ENCODE assay signal across 9 mouse cellular contexts in genomic region chrX:71663374-71663773, GRCm38 (mm10). TPM values are rescaled to one million over a fixed set of nuclear protein-coding genes. Genes with fewer than 3 reads are reported as not detected.
A peak's percentile ranks its signal among the peaks of the same experiment; 100 is the strongest.
DNase-seq lines count a peak whose midpoint lies in the region; ATAC-seq and TF ChIP-seq lines count a peak whose summit lies in the region.
"Had no signal": no experiment of that assay in that cellular context is flagged by ENCODE, and none has a peak within 500 bp of the region (broad histone marks: within the 10 kb centered on the region; RNA-seq: fewer than 3 reads in every experiment).

Gene Gpr50, plus strand, starts transcription at chrX:71663667.

- H3K4me3 ChIP-seq in liver, embryonic 11.5 days (ENCODE audit: low read depth, low read length): peak within 1 kb of the TSS; percentile 36
- peak within 1 kb of the TSS; percentile 44 for H3K4me3 ChIP-seq in embryonic facial prominence, embryonic 14.5 days (ENCODE audit: low read depth, low read length)
- H3K4me3 ChIP-seq in limb, embryonic 12.5 days (replicated peaks): peak within 1 kb of the TSS; percentile 45
- H3K4me3 ChIP-seq in small intestine, adult 2 months (ENCODE audit: low read depth, low read length): peak within 1 kb of the TSS; percentile 31
- H3K4me3 ChIP-seq: myocyte had no signal

- TF ChIP-seq POLR2A in small intestine, adult 2 months (IDR thresholded peaks at IDR 0.05; ENCODE audit: low read depth, low read length): no peak

- DNase-seq in liver, embryonic 11.5 days (ENCODE audit: low spot score): no peak
- no peak for DNase-seq in liver
- DNase-seq in embryonic facial prominence, embryonic 14.5 days (ENCODE audit: low spot score): no peak
- no peak for DNase-seq in MN1 (ENCODE audit: low spot score)
- DNase-seq in thymus, postnatal 25 days: no peak
- no peak for DNase-seq in cerebellum, adult 9-10 months

- no peaks in the 10 kb centered on the region for H3K36me3 ChIP-seq in liver, embryonic 11.5 days (ENCODE audit: control insufficient read depth, insufficient read depth, low read length)
- no peaks in the 10 kb centered on the region for H3K36me3 ChIP-seq in embryonic facial prominence, embryonic 14.5 days (ENCODE audit: control insufficient read depth, insufficient read depth, low read length)
- H3K36me3 ChIP-seq in limb, embryonic 12.5 days: no peaks in the 10 kb centered on the region
- no peaks in the 10 kb centered on the region for H3K36me3 ChIP-seq in small intestine, adult 2 months (ENCODE audit: control insufficient read depth, insufficient read depth, low read length)

- H3K9me3 ChIP-seq in liver, embryonic 11.5 days (ENCODE audit: control insufficient read depth, low read length): peaks cover 5% of the 10 kb centered on the region
- H3K9me3 ChIP-seq in embryonic facial prominence, embryonic 14.5 days (ENCODE audit: control insufficient read depth, low read length): peaks cover 10% of the 10 kb centered on the region
- peaks cover 6% of the 10 kb centered on the region; the same call in 1 of the 2 replicates for H3K9me3 ChIP-seq in limb, embryonic 12.5 days

- no peak within 1 kb of the TSS for H3K9ac ChIP-seq in liver, embryonic 11.5 days (ENCODE audit: low read depth, low read length)
- H3K9ac ChIP-seq in embryonic facial prominence, embryonic 14.5 days (ENCODE audit: low read depth, low read length): peak within 1 kb of the TSS; percentile 34; the same call in 1 of the 2 replicates
- peak within 1 kb of the TSS; percentile 27; the same call in 1 of the 2 replicates for H3K9ac ChIP-seq in limb, embryonic 12.5 days (replicated peaks)

- no peak within 1 kb of the TSS for H3K27ac ChIP-seq in liver, embryonic 11.5 days (ENCODE audit: low read depth, low read length)
- no peak within 1 kb of the TSS for H3K27ac ChIP-seq in embryonic facial prominence, embryonic 14.5 days (replicated peaks; ENCODE audit: low read depth, low read length)
- no peak within 1 kb of the TSS for H3K27ac ChIP-seq in limb, embryonic 12.5 days
- no peak within 1 kb of the TSS for H3K27ac ChIP-seq in small intestine, adult 2 months (ENCODE audit: insufficient read depth, low read depth, low read length)

- 28% methylated on average over 9 of the region's 9 CpGs for WGBS in liver, embryonic 11.5 days
- WGBS in embryonic facial prominence, embryonic 14.5 days: 30% methylated on average over 5 of the region's 9 CpGs
- 20% methylated on average over 9 of the region's 9 CpGs for WGBS in limb, embryonic 12.5 days
- 25% methylated on average over 9 of the region's 9 CpGs for WGBS in small intestine, adult 2 months

- no peak for TF ChIP-seq CTCF in small intestine, adult 2 months (IDR thresholded peaks at IDR 0.05; ENCODE audit: extremely low read depth, insufficient read length, insufficient replicate concordance, low read depth, low read length)

- peak within 1 kb of the TSS; percentile 55 for H3K4me2 ChIP-seq in liver, embryonic 11.5 days
- H3K4me2 ChIP-seq in embryonic facial prominence, embryonic 14.5 days (ENCODE audit: low read depth, low read length): peak within 1 kb of the TSS; percentile 62
- H3K4me2 ChIP-seq in limb, embryonic 12.5 days: peak within 1 kb of the TSS; percentile 62

- no peaks in the 10 kb centered on the region for H3K4me1 ChIP-seq in liver, embryonic 11.5 days (replicated peaks; ENCODE audit: control insufficient read depth, insufficient read depth, low read length)
- no peaks in the 10 kb centered on the region for H3K4me1 ChIP-seq in embryonic facial prominence, embryonic 14.5 days (ENCODE audit: control insufficient read depth, insufficient read depth, low read length)
- H3K4me1 ChIP-seq in limb, embryonic 12.5 days (replicated peaks): no peaks in the 10 kb centered on the region
- no peaks in the 10 kb centered on the region for H3K4me1 ChIP-seq in small intestine, adult 2 months (ENCODE audit: control insufficient read depth, insufficient read depth, insufficient read length, low read length)

- no peak for ATAC-seq in liver, embryonic 11.5 days (replicated peaks; ENCODE audit: low FRiP score)
- ATAC-seq in embryonic facial prominence, embryonic 14.5 days (ENCODE audit: low read depth): no peak
- peak; percentile 56; the same call in 1 of the 2 replicates for ATAC-seq in limb, embryonic 12.5 days (ENCODE audit: insufficient number of reproducible peaks, insufficient read depth, low FRiP score, low TSS enrichment, low read depth)

- H3K27me3 ChIP-seq in liver, embryonic 11.5 days (replicated peaks; ENCODE audit: control insufficient read depth, insufficient read depth, low read length): peaks cover 82% of the 10 kb centered on the region
- H3K27me3 ChIP-seq in embryonic facial prominence, embryonic 14.5 days (replicated peaks; ENCODE audit: control insufficient read depth, insufficient read depth, low read length): peaks cover 84% of the 10 kb centered on the region
- H3K27me3 ChIP-seq in limb, embryonic 12.5 days: peaks cover 91% of the 10 kb centered on the region
- peaks cover 26% of the 10 kb centered on the region for H3K27me3 ChIP-seq in small intestine, adult 2 months (ENCODE audit: control insufficient read depth, insufficient read depth, low read length)

RNA-seq across cellular contexts. Expression of gene Gpr50, which starts in this region (rescaled TPM):
- 0.55 and 0.71 TPM in 2 replicates for polyA plus RNA-seq in liver, embryonic 11.5 days (2014; fragmentation: Nextera tagmentation; extraction: Ambion mirVana)
- 1.6 and 1.9 TPM in 2 replicates for polyA plus RNA-seq in embryonic facial prominence, embryonic 14.5 days (2014; fragmentation: Nextera tagmentation; extraction: Ambion mirVana)
- 0.09 TPM in 2 replicates for polyA plus RNA-seq in limb, embryonic 12.5 days (2016; fragmentation: Nextera tagmentation; extraction: Ambion mirVana)
- polyA plus RNA-seq in small intestine, adult 2 months (2012; rRNA removed): 0.18 TPM in 1 of 2 replicates, not detected in the other
- polyA plus RNA-seq: myocyte had no signal

Comparison
In these comparisons a context has a peak if more than half of its experiments do, and no peak if none do; other contexts are left out.
1. Peak in ATAC-seq, H3K4me3 ChIP-seq, H3K9ac ChIP-seq and H3K4me2 ChIP-seq in limb, embryonic 12.5 days; RNA of the gene not detected or under 1 TPM.